Mouse (Mus musculus): ENCODE measurements around the gene Usp22. TPM values are rescaled to one million over a fixed set of nuclear protein-coding genes. Genes with fewer than 3 reads are reported as not detected.

The Usp22 gene
- total and polyA plus RNA-seq, 2 experiments from 2014 or later, result 34.7 to 95.8 TPM

DNA sequence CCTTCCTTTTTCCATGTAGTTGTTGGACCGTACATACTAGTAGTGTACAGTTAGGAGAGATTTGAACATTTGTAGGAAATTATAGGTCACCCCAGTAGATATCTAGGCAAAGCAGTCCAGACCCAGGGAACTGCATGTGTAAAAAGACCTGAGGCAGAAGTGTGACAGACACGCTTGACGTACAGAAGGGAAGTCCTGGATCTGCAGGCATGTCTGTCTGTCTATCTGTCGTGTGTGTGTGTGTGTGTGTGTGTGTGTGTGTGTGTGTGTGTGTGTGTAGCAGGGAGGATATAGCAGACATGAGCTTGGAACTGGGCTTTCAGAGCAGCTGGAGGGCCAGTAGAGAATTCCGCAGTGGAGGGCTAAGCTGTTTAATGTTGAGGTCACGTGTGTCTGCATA lies 65.1 kb downstream of the Usp22 start:
- TF ChIP-seq CTCF (IDR thresholded peaks at IDR 0.05; ENCODE audit: low read depth), result no peak
- no peak for TF ChIP-seq EP300 (IDR thresholded peaks at IDR 0.05; ENCODE audit: low read depth)
- Histone ChIP-seq H3K4me1 (ENCODE audit: control insufficient read depth, insufficient read depth) (no peaks in the 10 kb centered on the region), H3K27ac (ENCODE audit: low read depth) (no peak overlapping the region), H3K4me3 (ENCODE audit: low read depth, low read length) (no peak overlapping the region), H3K9ac (replicated peaks; ENCODE audit: low read depth, low read length) (no peak overlapping the region), H3K36me3 (replicated peaks; ENCODE audit: control insufficient read depth, insufficient read depth, low read length) (no peaks in the 10 kb centered on the region), H3K4me2 (ENCODE audit: low read depth, low read length) (no peak overlapping the region), H3K9me3 (replicated peaks; ENCODE audit: control insufficient read depth, low read length) (no peaks in the 10 kb centered on the region), H3K27me3 (ENCODE audit: control insufficient read depth, insufficient read depth, low read length) (no peaks in the 10 kb centered on the region)
- DNase-seq (ENCODE audit: low spot score) (no peak), ATAC-seq (ENCODE audit: insufficient read depth, low read depth) (no peak)
- WGBS, result 71% methylated on average over 6 of the region's 6 CpGs

DNA sequence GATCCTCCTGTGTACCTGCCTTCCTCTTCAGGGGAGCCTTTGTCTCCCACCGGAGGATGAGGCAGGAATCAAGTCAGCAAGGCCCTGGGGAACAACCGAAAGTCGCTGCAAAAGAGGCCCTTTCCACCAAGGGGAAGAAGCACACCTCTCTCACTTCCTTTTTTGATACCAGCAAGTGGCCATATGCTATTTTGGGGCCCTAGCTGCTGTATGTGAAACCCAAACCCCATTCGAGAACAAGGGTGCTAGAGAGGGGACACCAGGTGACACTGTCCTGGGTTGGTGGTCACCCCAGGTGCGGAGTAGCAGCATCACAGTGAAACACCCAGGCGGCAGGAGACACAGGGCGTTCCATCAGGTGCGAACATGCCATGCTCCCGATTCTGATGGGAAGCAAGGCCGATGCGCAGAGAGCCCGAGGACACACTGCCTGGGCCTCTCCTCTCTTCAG lies 65.9 kb downstream of the Usp22 start:
- no peak for TF ChIP-seq CTCF (IDR thresholded peaks at IDR 0.05; ENCODE audit: low read depth)
- no peak for TF ChIP-seq EP300 (IDR thresholded peaks at IDR 0.05; ENCODE audit: low read depth)
- WGBS, result 73% methylated on average over 12 of the region's 12 CpGs
- no peak for DNase-seq (ENCODE audit: low spot score)

DNA sequence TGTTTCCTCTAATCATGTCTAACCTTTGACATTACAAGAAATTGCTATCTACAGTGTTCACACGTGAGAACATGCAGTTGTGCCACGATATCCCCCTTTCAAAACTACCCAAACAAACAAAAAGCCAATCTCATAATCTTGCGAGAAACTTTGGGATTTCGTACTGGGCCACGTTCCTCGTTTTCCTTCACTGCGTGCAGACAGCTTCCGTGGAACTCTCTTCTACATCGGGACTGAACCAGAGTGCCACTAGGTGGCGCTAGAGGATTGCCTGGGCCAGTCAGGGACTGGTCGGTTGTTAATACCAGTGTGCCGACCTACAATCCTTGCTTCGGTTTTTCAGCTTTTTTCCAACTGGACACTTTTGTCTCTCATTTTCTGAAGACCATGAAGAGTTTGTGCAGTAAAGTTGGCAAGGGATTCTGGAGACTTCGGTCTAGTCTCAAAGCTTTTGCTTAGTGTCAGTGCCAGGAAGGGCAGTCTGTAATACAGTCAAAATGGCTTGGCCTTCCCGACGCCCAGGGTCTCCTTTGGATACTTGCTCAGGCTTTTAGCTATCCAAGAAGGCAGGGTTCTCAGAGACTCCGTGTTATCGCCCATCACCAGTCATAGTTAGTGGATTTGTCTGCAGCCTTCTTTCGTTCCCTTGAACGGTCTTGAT lies 70.5 kb downstream of the Usp22 start:
- Histone ChIP-seq H3K27ac (ENCODE audit: low read depth) (no peak overlapping the region), H3K9ac (replicated peaks; ENCODE audit: low read depth, low read length) (no peak overlapping the region), H3K36me3 (replicated peaks; ENCODE audit: control insufficient read depth, insufficient read depth, low read length) (no peaks in the 10 kb centered on the region), H3K4me1 (ENCODE audit: control insufficient read depth, insufficient read depth) (no peaks in the 10 kb centered on the region), H3K4me3 (ENCODE audit: low read depth, low read length) (no peak overlapping the region), H3K9me3 (replicated peaks; ENCODE audit: control insufficient read depth, low read length) (no peaks in the 10 kb centered on the region), H3K4me2 (ENCODE audit: low read depth, low read length) (no peak overlapping the region; the same call in 1 of the 2 replicates), H3K27me3 (ENCODE audit: control insufficient read depth, insufficient read depth, low read length) (no peaks in the 10 kb centered on the region)
- ATAC-seq (ENCODE audit: insufficient read depth, low read depth) (peak; percentile 92), DNase-seq (ENCODE audit: low spot score) (peak; percentile 81)
- no peak for TF ChIP-seq EP300 (IDR thresholded peaks at IDR 0.05; ENCODE audit: low read depth)
- TF ChIP-seq CTCF (IDR thresholded peaks at IDR 0.05; ENCODE audit: low read depth), result peak; percentile 99
- 17% methylated on average over 20 of the region's 20 CpGs for whole genome bisulfite sequencing

More for the DNA sequence above, 65.9 kb downstream of the Usp22 start:
- Histone ChIP-seq H3K4me3 (ENCODE audit: low read depth, low read length) (no peak overlapping the region), H3K9me3 (replicated peaks; ENCODE audit: control insufficient read depth, low read length) (no peaks in the 10 kb centered on the region), H3K4me2 (ENCODE audit: low read depth, low read length) (no peak overlapping the region), H3K4me1 (ENCODE audit: control insufficient read depth, insufficient read depth) (no peaks in the 10 kb centered on the region), H3K27ac (ENCODE audit: low read depth) (no peak overlapping the region), H3K9ac (replicated peaks; ENCODE audit: low read depth, low read length) (no peak overlapping the region), H3K27me3 (ENCODE audit: control insufficient read depth, insufficient read depth, low read length) (no peaks in the 10 kb centered on the region), H3K36me3 (replicated peaks; ENCODE audit: control insufficient read depth, insufficient read depth, low read length) (no peaks in the 10 kb centered on the region)
- ATAC-seq (ENCODE audit: insufficient read depth, low read depth), result no peak

DNA sequence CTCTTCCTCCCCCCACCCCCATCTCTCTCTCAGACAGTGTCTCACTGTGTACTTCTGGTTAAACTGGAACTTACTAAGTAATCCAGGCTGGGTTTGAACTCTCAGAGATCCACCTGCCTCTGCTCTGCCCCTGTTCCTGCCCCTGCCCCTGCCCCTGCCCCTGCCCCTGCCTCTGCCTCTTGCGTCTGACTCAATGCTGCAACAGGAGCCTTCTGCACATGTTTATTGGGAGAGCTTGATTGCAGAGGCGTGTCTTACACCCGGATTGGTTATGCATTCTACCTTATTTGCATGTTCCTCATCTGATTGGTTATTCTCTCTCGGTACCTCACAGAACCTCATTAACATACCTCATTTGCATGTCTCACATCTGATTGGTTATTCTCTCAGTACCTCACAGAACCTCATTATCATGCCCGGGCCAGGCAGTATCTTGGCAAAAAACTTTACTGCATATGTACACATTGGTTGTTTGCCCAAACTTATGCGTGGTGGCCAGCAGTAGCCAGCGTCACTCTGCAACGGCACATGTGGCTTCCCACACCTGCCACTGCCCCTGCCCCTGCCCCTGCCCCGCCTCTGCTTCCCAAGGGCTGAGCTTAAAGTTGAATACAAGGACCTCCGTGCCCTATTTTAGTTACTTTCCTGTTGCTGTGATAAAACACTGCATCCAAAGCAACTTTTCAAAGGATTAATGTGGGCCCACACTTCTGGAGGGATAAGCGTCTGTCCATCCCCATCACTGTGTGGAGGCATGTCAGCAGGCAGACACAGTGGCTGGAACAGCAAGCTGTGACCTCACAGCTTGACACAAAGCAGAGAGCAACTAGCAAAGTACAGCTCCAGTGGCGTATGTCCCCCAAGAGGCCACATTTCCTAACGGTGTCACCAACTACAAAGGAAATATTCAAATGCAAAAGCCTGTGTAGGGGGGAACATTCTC lies 72.2 kb downstream of the Usp22 start:
- no peaks in the 10 kb centered on the region for H3K4me1 ChIP-seq (ENCODE audit: control insufficient read depth, insufficient read depth)
- H3K9me3 ChIP-seq (replicated peaks; ENCODE audit: control insufficient read depth, low read length), result no peaks in the 10 kb centered on the region
- DNase-seq (ENCODE audit: low spot score) (no peak), ATAC-seq (ENCODE audit: insufficient read depth, low read depth) (no peak)
- H3K4me3 ChIP-seq (ENCODE audit: low read depth, low read length), result no peak overlapping the region
- no peaks in the 10 kb centered on the region for H3K36me3 ChIP-seq (replicated peaks; ENCODE audit: control insufficient read depth, insufficient read depth, low read length)
- WGBS, result 61% methylated on average over 12 of the region's 13 CpGs
- no peak overlapping the region for H3K9ac ChIP-seq (replicated peaks; ENCODE audit: low read depth, low read length)
- H3K27ac ChIP-seq (ENCODE audit: low read depth), result no peak overlapping the region
- no peak overlapping the region for H3K4me2 ChIP-seq (ENCODE audit: low read depth, low read length)
- H3K27me3 ChIP-seq (ENCODE audit: control insufficient read depth, insufficient read depth, low read length), result no peaks in the 10 kb centered on the region
- no peak for TF ChIP-seq EP300 (IDR thresholded peaks at IDR 0.05; ENCODE audit: low read depth)
- TF ChIP-seq CTCF (IDR thresholded peaks at IDR 0.05; ENCODE audit: low read depth), result no peak

Other genes with a start within 250 kb of the Usp22 start
- gene Map2k3, start 243.0 kb downstream of the Usp22 start, total RNA-seq (2014; rRNA removed; ENCODE audit: low replicate concordance), result 32.6 and 35.7 TPM in 2 replicates
- gene Map2k3, start 243.0 kb downstream of the Usp22 start, polyA plus RNA-seq (2015; fragmentation: Nextera tagmentation; extraction: Ambion mirVana), result 48.3 and 48.6 TPM in 2 replicates
- 38.9 and 69.3 TPM in 2 replicates for gene Kcnj12, start 152.5 kb downstream of the Usp22 start, total RNA-seq (2014; rRNA removed; ENCODE audit: low replicate concordance)
- gene Kcnj12, start 152.5 kb downstream of the Usp22 start, polyA plus RNA-seq (2015; fragmentation: Nextera tagmentation; extraction: Ambion mirVana), result 9.5 and 10.8 TPM in 2 replicates
- 0.08 and 3.9 TPM in 2 replicates for gene Tnfrsf13b, start 48.3 kb downstream of the Usp22 start, total RNA-seq (2014; rRNA removed; ENCODE audit: low replicate concordance)
- 1.0 and 1.5 TPM in 2 replicates for gene Tnfrsf13b, start 48.3 kb downstream of the Usp22 start, polyA plus RNA-seq (2015; fragmentation: Nextera tagmentation; extraction: Ambion mirVana)
- 0.19 TPM in 1 of 2 replicates, not detected in the other for gene Aldh3a1, start 32.5 kb upstream of the Usp22 start, total RNA-seq (2014; rRNA removed; ENCODE audit: low replicate concordance)
- 0.42 and 0.56 TPM in 2 replicates for gene Aldh3a1, start 32.5 kb upstream of the Usp22 start, polyA plus RNA-seq (2015; fragmentation: Nextera tagmentation; extraction: Ambion mirVana)
- gene Aldh3a2, start 92.4 kb upstream of the Usp22 start, total RNA-seq (2014; rRNA removed; ENCODE audit: low replicate concordance), result 36.0 and 48.9 TPM in 2 replicates
- gene Aldh3a2, start 92.4 kb upstream of the Usp22 start, polyA plus RNA-seq (2015; fragmentation: Nextera tagmentation; extraction: Ambion mirVana), result 28.6 and 29.1 TPM in 2 replicates
- not detected in 2 replicates for gene Slc47a2, start 167.8 kb upstream of the Usp22 start, total RNA-seq (2014; rRNA removed; ENCODE audit: low replicate concordance)
- 0.04 and 0.14 TPM in 2 replicates for gene Slc47a2, start 167.8 kb upstream of the Usp22 start, polyA plus RNA-seq (2015; fragmentation: Nextera tagmentation; extraction: Ambion mirVana)
- 34.7 and 49.4 TPM in 2 replicates for gene Slc47a1, start 203.3 kb upstream of the Usp22 start, total RNA-seq (2014; rRNA removed; ENCODE audit: low replicate concordance)
- 31.2 and 31.5 TPM in 2 replicates for gene Slc47a1, start 203.3 kb upstream of the Usp22 start, polyA plus RNA-seq (2015; fragmentation: Nextera tagmentation; extraction: Ambion mirVana)

Data from heart, postnatal 0 days (tissue).